Mouse (Mus musculus) heart, adult 2 months (tissue): ENCODE measurements around the gene Arhgap42.

ENCODE experiments used
- EP300 ChIP-seq: fragments of 200-500 bp; IDR thresholded peaks from 2 replicates; pipeline ENCODE4 v1.6.1; 2011; ENCODE audit warnings: low read depth, low read length, control low read depth; ENCODE audit not compliant: insufficient read depth
- POLR2A ChIP-seq: fragments of 200-500 bp; IDR thresholded peaks from 2 replicates; pipeline ENCODE4 v1.6.1; 2011; ENCODE audit warnings: mild to moderate bottlenecking, low read depth, low read length, control low read depth; ENCODE audit not compliant: insufficient read depth

GRCm38 (mm10) chr9:9127041-9127755, 111.7 kb downstream of the Arhgap42 start:
- no peak for TF ChIP-seq EP300
- no peak for TF ChIP-seq POLR2A
